Mouse (Mus musculus) liver, embryonic 16.5 days (tissue): ENCODE data around the gene BC049352. TPM values are rescaled to one million over a fixed set of nuclear protein-coding genes. Genes with fewer than 3 reads are reported as not detected.

Experiments
- ATAC-seq: fragments of 200-750 bp; cut with Nextera tagmentation; 2 replicates; pipeline ENCODE4 v1.8.0; 2017; ENCODE audit warnings: low read depth, mild to moderate bottlenecking, moderate number of reproducible peaks, moderate library complexity
- H3K27ac ChIP-seq: fragments of 300-500 bp; sonication (generic); 2 replicates; pipeline ENCODE4 v1.5.1; 2014; ENCODE audit warnings: mild to moderate bottlenecking, low read length
- H3K27me3 ChIP-seq: fragments of 300-500 bp; sonication (generic); 2 replicates; pipeline ENCODE4 v1.6.1; 2014; ENCODE audit warnings: low read depth, low read length, mixed read lengths; ENCODE audit not compliant: control insufficient read depth, insufficient read depth
- H3K36me3 ChIP-seq: fragments of 300-500 bp; sonication (generic); 2 replicates; pipeline ENCODE4 v1.6.1; 2014; ENCODE audit warnings: mild to moderate bottlenecking; ENCODE audit not compliant: control insufficient read depth, insufficient read depth
- H3K4me1 ChIP-seq: fragments of 300-500 bp; sonication (generic); 2 replicates; pipeline ENCODE4 v1.6.1; 2014; ENCODE audit warnings: low read depth, low read length, mixed read lengths; ENCODE audit not compliant: control insufficient read depth
- H3K4me2 ChIP-seq: fragments of 300-500 bp; sonication (generic); 2 replicates; pipeline ENCODE4 v1.6.1; 2014; ENCODE audit warnings: low read depth, low read length, mixed read lengths
- H3K4me3 ChIP-seq: fragments of 300-500 bp; sonication (generic); 2 replicates; pipeline ENCODE4 v1.5.1; 2014; ENCODE audit warnings: low read depth, mild to moderate bottlenecking, low read length
- H3K9ac ChIP-seq: fragments of 300-500 bp; sonication (generic); 2 replicates; pipeline ENCODE4 v1.6.1; 2014; ENCODE audit warnings: low read depth, low read length
- H3K9me3 ChIP-seq: fragments of 300-500 bp; sonication (generic); replicated peaks from 2 replicates; pipeline ENCODE4 v1.6.1; 2016; ENCODE audit warnings: low read length; ENCODE audit not compliant: control insufficient read depth
- WGBS: fragments of 180-500 bp; shearing (Covaris S2); extraction: QIAGEN DNeasy Blood & Tissue Kit; methylation state at CpG from one replicate; pipeline ENCODE4 v1.1.7; 2014; ENCODE audit not compliant: insufficient replicate concordance; 5-methylcytosine and 5-hydroxymethylcytosine counted together
- polyA plus RNA-seq: library from polyadenylated mRNA; unstranded; fragments of >200 nt; fragmentation: Nextera tagmentation; extraction: Ambion mirVana; gene quantifications from 2 replicates; pipeline ENCODE4 v1.2.1, GENCODE M21; 2015

Gene BC049352
- polyA plus RNA-seq, 1 experiment from 2014 or later: 0.05 TPM

GRCm38 (mm10) chr9:45146267-45146597 lies 35.6 kb upstream of the BC049352 start:
- peaks cover 21% of the 10 kb centered on the region for H3K27me3 ChIP-seq
- H3K9me3 ChIP-seq: no peaks in the 10 kb centered on the region
- H3K27ac ChIP-seq: no peak overlapping the region
- ATAC-seq: no peak
- 0% methylated on average over 5 of the region's 5 CpGs for WGBS
- no peak overlapping the region for H3K9ac ChIP-seq
- no peaks in the 10 kb centered on the region for H3K36me3 ChIP-seq
- H3K4me1 ChIP-seq: no peaks in the 10 kb centered on the region; the same call in 1 of the 2 replicates
- peak overlapping the region; percentile 28; the same call in 1 of the 2 replicates for H3K4me3 ChIP-seq
- H3K4me2 ChIP-seq: peak overlapping the region; percentile 57

GRCm38 (mm10) chr9:45150933-45151332 lies 30.9 kb upstream of the BC049352 start:
- Histone ChIP-seq H3K4me2 (no peak overlapping the region), H3K27ac (no peak overlapping the region), H3K36me3 (no peaks in the 10 kb centered on the region), H3K27me3 (peaks cover 6% of the 10 kb centered on the region), H3K9me3 (no peaks in the 10 kb centered on the region), H3K4me1 (no peaks in the 10 kb centered on the region; the same call in 1 of the 2 replicates), H3K4me3 (no peak overlapping the region), H3K9ac (no peak overlapping the region)
- ATAC-seq: no peak
- 33% methylated on average over 1 of the region's 1 CpGs for WGBS

GRCm38 (mm10) chr9:45153361-45153760 lies 28.4 kb upstream of the BC049352 start:
- 0 out of 2 replicates have a peak, but pooled peaks cover 2% of the 10 kb centered on the region for H3K27me3 ChIP-seq
- H3K4me3 ChIP-seq: no peak overlapping the region
- ATAC-seq: no peak
- no peaks in the 10 kb centered on the region for H3K9me3 ChIP-seq
- no peaks in the 10 kb centered on the region for H3K4me1 ChIP-seq
- no peak overlapping the region for H3K27ac ChIP-seq
- 71% methylated on average over 7 of the region's 7 CpGs for WGBS
- no peak overlapping the region for H3K9ac ChIP-seq
- no peaks in the 10 kb centered on the region for H3K36me3 ChIP-seq
- no peak overlapping the region for H3K4me2 ChIP-seq

DNA sequence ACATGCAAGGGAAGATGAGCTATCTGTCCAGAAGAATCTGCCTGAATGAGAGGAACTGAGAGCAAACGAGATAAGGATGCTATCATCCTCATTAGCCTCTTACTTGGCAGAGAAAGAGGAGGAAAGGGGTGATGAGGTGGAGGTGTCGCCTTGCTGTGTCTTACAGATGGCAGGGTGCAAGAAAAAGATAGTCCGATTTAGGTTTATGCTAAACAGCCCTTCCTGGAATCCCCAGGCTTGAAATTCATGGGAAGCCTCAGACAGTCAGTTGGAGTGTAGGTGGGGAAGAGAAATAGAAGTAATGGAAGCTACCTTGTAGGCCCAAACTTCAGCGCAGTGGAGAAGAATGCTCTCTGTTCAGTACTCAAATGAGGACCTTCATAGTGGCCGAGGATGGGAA lies 13.9 kb upstream of the BC049352 start:
- 58% methylated on average over 5 of the region's 5 CpGs for WGBS
- Histone ChIP-seq H3K27ac (no peak overlapping the region), H3K4me2 (no peak overlapping the region), H3K4me1 (no peaks in the 10 kb centered on the region), H3K9ac (no peak overlapping the region), H3K27me3 (no peaks in the 10 kb centered on the region), H3K36me3 (no peaks in the 10 kb centered on the region), H3K9me3 (0 out of 2 replicates have a peak, but pooled peaks cover 2% of the 10 kb centered on the region), H3K4me3 (no peak overlapping the region)
- no peak for ATAC-seq

- Histone ChIP-seq H3K4me2 (no peak overlapping the region), H3K9ac (no peak overlapping the region), H3K4me3 (no peak overlapping the region), H3K27ac (no peak overlapping the region), H3K4me1 (no peaks in the 10 kb centered on the region), H3K9me3 (0 out of 2 replicates have a peak, but pooled peaks cover 2% of the 10 kb centered on the region), H3K27me3 (no peaks in the 10 kb centered on the region), H3K36me3 (no peaks in the 10 kb centered on the region)
- 70% methylated on average over 5 of the region's 5 CpGs for WGBS
- ATAC-seq: no peak
These were observed 11.7 kb upstream of the BC049352 start for GRCm38 (mm10) chr9:45170150-45170549.

DNA sequence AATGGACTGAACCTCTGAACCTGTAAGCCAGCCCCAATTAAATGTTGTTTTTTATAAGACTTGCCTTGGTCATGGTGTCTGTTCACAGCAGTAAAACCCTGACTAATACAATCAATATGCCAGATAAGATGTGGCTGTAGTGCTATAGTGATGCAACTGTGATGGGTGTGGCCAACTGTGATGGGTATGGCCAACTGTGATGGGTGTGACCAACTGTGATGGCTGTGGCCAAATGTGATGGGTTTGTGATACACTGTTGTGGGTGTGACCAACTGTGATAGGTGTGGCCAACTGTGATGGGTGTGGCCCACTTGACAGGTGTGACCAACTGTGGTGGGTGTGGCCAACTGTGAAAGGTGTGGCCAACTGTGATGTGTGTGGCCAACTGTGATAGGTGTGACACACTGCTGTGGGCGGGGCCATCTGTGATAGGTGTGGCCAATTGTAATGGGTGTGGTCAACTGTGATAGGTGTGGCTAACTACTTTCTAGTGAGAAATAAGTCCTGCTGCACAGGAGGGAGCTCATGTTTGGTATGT lies 10.7 kb upstream of the BC049352 start:
- ATAC-seq: no peak
- 50% methylated on average over 1 of the region's 1 CpGs for WGBS
- no peaks in the 10 kb centered on the region for H3K36me3 ChIP-seq
- H3K9ac ChIP-seq: no peak overlapping the region
- H3K27ac ChIP-seq: no peak overlapping the region
- no peaks in the 10 kb centered on the region for H3K4me1 ChIP-seq
- H3K4me2 ChIP-seq: no peak overlapping the region
- no peak overlapping the region for H3K4me3 ChIP-seq
- H3K9me3 ChIP-seq: 0 out of 2 replicates have a peak, but pooled peaks cover 2% of the 10 kb centered on the region
- no peaks in the 10 kb centered on the region for H3K27me3 ChIP-seq

- Histone ChIP-seq H3K4me3 (no peak overlapping the region), H3K9me3 (0 out of 2 replicates have a peak, but pooled peaks cover 2% of the 10 kb centered on the region), H3K4me2 (no peak overlapping the region), H3K4me1 (no peaks in the 10 kb centered on the region), H3K9ac (no peak overlapping the region), H3K27ac (no peak overlapping the region), H3K36me3 (no peaks in the 10 kb centered on the region), H3K27me3 (no peaks in the 10 kb centered on the region)
- WGBS: 43% methylated on average over 3 of the region's 3 CpGs
- ATAC-seq: no peak
These were observed 8.3 kb upstream of the BC049352 start for GRCm38 (mm10) chr9:45173475-45173874.

- 55% methylated on average over 5 of the region's 5 CpGs for WGBS
- H3K27me3 ChIP-seq: no peaks in the 10 kb centered on the region
- no peaks in the 10 kb centered on the region for H3K9me3 ChIP-seq
- no peak overlapping the region for H3K27ac ChIP-seq
- no peaks in the 10 kb centered on the region for H3K4me1 ChIP-seq
- no peak overlapping the region for H3K9ac ChIP-seq
- H3K4me3 ChIP-seq: no peak overlapping the region
- ATAC-seq: no peak
- H3K4me2 ChIP-seq: no peak overlapping the region
- no peaks in the 10 kb centered on the region for H3K36me3 ChIP-seq
These were observed 2.5 kb upstream of the BC049352 start for GRCm38 (mm10) chr9:45179282-45179681.

DNA sequence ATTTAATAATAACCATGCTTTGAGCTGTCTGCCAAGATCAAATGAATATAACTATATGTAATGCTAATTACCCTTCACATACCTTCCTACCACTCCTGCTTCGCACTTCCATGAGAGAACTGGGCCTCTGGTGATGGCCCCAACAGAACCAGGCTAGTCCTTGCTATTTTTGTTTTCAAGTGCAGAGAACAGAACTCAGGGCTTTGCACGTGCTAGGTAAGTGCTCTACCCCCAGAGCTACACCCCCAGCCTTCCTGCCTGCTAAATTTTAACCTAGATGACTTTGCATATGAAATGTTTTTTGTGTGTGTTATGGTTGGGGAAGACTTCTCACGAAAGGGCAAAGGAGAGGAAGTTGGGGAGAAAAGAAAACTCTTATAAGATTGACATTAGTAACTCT lies 714 bp downstream of the BC049352 start:
- H3K9ac ChIP-seq: no peak overlapping the region
- no peak overlapping the region for H3K27ac ChIP-seq
- H3K4me2 ChIP-seq: no peak overlapping the region
- no peaks in the 10 kb centered on the region for H3K27me3 ChIP-seq
- 28% methylated on average over 3 of the region's 3 CpGs for WGBS
- H3K9me3 ChIP-seq: no peaks in the 10 kb centered on the region
- no peaks in the 10 kb centered on the region for H3K4me1 ChIP-seq
- H3K36me3 ChIP-seq: no peaks in the 10 kb centered on the region
- ATAC-seq: no peak
- H3K4me3 ChIP-seq: no peak overlapping the region
